Mouse (Mus musculus) heart, postnatal 4 days (tissue): Measurements from ENCODE around the gene Allc. TPM values are rescaled to one million over a fixed set of nuclear protein-coding genes. Genes with fewer than 3 reads are reported as not detected.

Source experiments
- DNase-seq: peaks from one replicate; pipeline ENCODE4 v3.0.0; 2021
- total RNA-seq, 2 experiments: library from RNA; stranded (reverse); gene quantifications; 2 replicates each; pipeline ENCODE4 v1.2.3; 2021

The Allc gene
- total RNA-seq, 2 experiments from 2014 or later, result not detected

DNA sequence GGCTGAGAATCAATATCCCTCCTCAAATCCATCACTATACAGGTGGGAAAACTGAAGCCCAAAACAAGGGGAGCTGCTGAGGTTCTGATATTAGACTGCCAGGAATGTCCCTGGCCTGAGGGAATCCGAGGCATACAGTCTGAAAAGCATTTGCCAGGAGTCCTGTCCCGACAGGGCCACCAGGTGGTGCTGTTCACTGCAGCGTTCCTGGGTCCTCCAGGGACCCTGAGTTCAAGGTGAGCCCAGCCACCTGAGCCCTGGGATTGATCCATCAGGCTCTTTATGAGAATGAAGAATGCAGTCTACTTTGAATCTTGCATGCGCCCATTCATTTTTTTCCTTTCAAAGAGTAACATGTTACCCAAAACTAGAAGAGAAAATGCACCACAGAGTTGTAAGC lies 3.2 kb downstream of the Allc start:
- peak; percentile 39 for DNase-seq

- DNase-seq, result no peak
These were observed 4.2 kb downstream of the Allc start for GRCm38 (mm10) chr12:28578147-28578546.

- DNase-seq, result no peak
These were observed 6.8 kb downstream of the Allc start for GRCm38 (mm10) chr12:28575366-28576070.

- DNase-seq, result no peak
These were observed 10.1 kb downstream of the Allc start for GRCm38 (mm10) chr12:28572241-28572640.

GRCm38 (mm10) chr12:28552299-28552698 lies 30.0 kb downstream of the Allc start, which contains the start of gene Dcdc2c:
Gene Dcdc2c (minus strand): TSS chr12:28552399.
- no peak for DNase-seq

- no peak for DNase-seq
These were observed 30.5 kb downstream of the Allc start for GRCm38 (mm10) chr12:28551775-28552174.

DNA sequence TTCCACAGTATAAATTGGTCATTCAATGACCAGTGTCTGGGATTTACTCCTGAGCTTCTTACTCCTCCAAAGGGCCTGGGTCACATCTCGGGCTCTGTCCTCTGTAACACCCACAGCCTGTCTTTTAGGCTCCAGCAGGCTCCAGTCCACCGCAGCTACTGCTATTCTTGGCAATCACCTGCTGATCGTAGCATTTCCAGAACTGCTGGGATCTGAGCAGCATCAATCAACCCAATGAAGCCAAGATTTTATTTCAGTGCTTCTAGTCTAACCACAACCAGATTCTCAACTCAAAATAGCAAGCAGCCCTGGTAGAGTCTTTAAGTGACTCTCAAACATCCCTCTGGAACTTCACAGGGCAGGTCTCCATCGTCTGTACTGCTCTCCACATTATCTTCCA lies 33.4 kb downstream of the Allc start:
- no peak for DNase-seq

DNA sequence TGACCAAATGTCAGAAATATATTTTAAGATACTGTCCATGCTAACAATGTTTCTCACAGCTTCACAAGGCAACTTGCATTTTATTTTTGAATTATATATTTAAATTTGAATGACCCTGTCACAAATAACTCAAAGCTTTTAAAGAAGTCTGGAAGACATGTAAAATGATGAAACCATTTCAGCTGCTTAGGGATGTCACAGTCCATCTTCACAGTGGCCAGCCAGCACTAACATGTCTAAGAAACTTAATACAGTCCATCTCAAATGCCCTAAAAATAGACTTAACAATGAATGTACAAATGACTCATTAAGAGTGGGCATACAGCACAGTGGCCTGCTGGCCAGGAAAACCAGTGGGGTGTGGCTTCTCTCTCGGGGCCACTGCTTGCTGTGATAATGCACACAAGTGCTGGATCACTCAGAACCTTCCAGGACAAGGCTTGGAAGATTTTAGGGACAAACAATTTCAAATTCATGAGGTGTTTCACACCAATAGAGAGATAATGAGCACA lies 68.0 kb downstream of the Allc start:
- DNase-seq, result peak; percentile 6

- no peak for DNase-seq
These were observed 72.5 kb downstream of the Allc start for GRCm38 (mm10) chr12:28509699-28510280.

Other genes starting within 250 kb of the Allc start
- under 1 TPM in 1 of 2 experiments, not detected in 1; 0.18 TPM for gene Dcdc2c, start 30.1 kb downstream of the Allc start, total RNA-seq
- 10 to 100 TPM; 16.4 to 16.9 TPM for gene Colec11, start 40.9 kb upstream of the Allc start, total RNA-seq
- 100 to 1,000 TPM; 469 to 537 TPM for gene Rps7, start 53.4 kb upstream of the Allc start, total RNA-seq
- 1 to 10 TPM; 9.0 to 9.4 TPM for gene Rnaseh1, start 67.1 kb upstream of the Allc start, total RNA-seq
- 10 to 100 TPM; 27.5 to 31.5 TPM for gene Adi1, start 92.7 kb upstream of the Allc start, total RNA-seq
- 10 to 100 TPM; 24.7 to 25.8 TPM for gene Trappc12, start 167.9 kb upstream of the Allc start, total RNA-seq
- 10 to 100 TPM; 11.8 to 13.4 TPM for gene Eipr1, start 169.3 kb upstream of the Allc start, total RNA-seq